Mouse (Mus musculus): ENCODE data around the gene H2-Aa. TPM values are rescaled to one million over a fixed set of nuclear protein-coding genes. Genes with fewer than 3 reads are reported as not detected.

The H2-Aa gene
- total RNA-seq, 2 experiments from 2014 or later: 56.2 to 89.4 TPM

- no peak for DNase-seq
These were observed 12.4 kb upstream of the H2-Aa start for GRCm38 (mm10) chr17:34300071-34300470.

DNA sequence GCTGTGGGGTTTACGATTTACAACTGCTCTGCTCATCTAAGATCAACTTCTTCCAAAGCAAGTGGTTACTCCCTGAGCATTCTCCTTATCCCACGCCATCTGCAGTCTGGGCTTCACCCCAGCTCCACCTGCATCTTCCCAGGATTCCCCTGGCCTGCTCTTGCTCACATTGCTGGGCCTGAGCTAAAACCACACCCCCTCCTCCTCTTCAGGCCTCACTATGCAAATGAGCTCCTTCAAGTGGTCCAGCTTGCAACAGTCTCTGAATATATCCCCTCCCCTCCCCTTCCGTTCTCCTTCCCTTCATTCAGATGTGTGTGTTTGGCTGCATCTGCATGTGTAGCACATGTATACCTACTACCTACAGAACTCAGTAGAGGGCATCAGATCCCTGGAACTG, 11.7 kb upstream of the H2-Aa start:
- DNase-seq: no peak

- DNase-seq: peak in 1 of 2 experiments; percentile 28
These were observed 8.5 kb upstream of the H2-Aa start for GRCm38 (mm10) chr17:34295891-34296794.

DNA sequence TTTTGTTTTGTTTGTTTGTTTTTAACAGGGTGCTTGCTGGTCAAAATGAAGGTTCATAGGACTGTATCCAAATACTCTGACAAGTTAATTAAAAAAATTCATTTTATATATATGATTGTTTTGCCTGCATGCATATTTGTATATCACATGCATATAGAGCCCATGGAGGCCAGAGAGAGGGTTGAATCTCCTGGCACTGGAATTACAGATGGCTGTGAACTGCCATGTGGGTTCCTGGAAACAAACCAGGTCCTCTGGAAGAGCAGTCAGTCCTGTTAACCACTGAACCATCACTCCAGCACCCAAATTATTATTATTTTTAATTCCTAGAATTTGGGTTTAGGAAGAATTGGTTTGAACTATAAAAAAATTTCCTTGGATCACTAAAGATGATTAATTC, 7.7 kb upstream of the H2-Aa start:
- no peak for DNase-seq

GRCm38 (mm10) chr17:34294249-34294648, 6.6 kb upstream of the H2-Aa start:
- DNase-seq: no peak

- no peak for DNase-seq
These were observed 5.9 kb upstream of the H2-Aa start for GRCm38 (mm10) chr17:34293533-34293932.

DNA sequence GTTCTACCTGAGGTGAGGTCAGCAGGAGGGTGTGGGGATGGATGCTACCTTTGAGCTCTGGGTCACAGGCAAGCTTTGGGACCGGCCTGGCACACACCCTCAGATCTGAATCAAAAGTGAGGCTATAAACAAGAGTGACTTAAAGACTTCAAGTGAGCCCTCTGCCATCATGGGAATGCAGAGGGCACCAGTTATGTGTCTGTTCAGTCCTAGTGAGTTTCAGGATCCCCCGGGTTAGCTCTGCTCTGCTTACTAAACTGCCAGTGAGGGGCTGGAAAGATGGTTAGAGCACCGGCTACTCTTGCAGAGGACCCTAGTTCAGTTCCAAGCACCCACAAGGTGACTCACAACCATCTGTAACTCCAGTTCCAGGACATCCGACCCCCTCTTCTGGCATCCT, 4.9 kb upstream of the H2-Aa start:
- no peak for DNase-seq

DNA sequence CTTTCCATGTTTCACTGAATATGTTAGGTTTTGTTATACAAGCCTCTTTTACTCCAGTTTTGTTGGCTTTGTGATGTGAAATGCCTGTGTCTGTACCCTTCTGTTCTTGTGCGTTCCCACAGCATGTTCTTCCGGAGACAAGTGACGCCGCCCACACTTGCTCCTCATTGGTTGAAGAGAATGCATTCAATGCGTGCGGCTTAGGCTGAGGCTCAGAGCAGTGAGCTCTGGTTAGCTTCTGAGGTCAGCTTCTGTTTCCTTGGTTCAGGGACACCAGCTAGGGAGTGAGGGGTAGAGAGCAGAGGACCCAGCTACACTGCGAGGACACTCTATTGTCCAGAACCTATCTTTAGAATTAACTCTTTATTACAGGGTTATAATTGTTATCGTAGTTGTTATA, 4.0 kb upstream of the H2-Aa start:
- peak; percentile 75 to 78 for DNase-seq

DNA sequence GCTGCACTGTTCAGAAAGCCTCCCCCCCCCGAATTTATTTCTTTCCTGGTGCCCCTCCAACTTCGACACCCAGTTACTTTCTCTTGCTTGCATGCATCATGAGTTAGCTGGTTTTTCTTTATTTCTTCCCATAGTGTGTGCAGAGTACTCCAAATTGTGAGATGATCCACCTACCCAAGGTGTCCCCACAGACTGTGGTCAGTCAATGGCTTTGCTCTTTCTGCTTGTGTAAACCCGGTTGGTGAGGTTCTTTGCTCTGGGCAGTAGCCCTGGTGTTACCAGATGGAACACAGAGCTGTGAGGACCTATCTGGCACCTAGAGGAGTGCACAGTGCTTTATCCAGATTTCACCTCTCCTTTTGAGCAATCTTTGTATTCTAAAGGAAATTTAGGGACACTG, 508 bp upstream of the H2-Aa start:
- DNase-seq: no peak

- DNase-seq: no peak
These were observed 624 bp downstream of the H2-Aa start for GRCm38 (mm10) chr17:34286999-34287398.

- DNase-seq: no peak
These were observed 1.1 kb downstream of the H2-Aa start for GRCm38 (mm10) chr17:34286501-34286900.

GRCm38 (mm10) chr17:34285848-34286247, 1.8 kb downstream of the H2-Aa start:
- peak; percentile 33 to 69 for DNase-seq

DNA sequence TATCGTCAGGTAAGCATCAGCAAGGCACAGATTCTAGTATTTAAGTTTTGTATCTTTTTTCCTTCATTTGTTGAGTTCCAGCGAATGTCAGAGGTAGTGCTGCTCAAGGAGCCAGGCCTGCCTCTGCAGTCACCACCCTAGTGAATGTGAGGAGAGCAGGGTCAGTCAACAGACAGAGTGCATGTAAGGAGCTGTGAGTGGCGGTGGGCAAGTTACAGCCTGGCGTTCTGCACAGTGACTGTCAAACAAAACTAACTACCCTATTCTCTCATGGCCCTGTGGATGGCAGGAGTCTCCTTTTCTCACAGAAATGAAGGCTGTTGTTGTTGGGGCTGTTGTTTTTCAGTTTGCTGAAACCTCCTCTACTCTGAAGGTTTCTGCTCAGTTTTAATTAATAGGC, 2.3 kb downstream of the H2-Aa start:
- no peak for DNase-seq

GRCm38 (mm10) chr17:34281836-34282235, 5.8 kb downstream of the H2-Aa start:
- no peak for DNase-seq

DNA sequence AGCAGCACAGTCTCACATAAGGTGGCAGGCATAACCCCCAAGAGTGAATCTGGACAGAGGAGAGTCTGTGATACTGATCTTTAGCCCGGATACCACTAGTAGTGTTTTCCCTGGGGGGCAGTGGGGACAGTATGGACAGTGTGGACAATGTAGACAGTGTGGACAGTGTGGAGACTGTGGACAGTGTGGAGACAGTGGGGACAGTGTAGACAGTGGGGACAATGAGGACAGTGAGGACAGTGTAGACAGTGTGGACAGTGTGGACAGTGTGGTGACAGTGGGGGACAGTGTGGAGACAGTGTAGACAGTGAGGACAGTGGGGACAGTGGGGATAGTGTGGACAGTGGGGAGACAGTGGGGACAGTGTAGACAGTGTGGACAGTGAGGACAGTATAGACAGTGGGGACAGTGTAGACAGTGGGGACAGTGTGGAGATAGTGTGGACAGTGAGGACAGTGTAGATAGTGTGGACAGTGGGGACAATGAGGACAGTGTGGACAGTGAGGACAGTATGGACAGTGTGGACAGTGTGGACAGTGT, 7.1 kb downstream of the H2-Aa start:
- DNase-seq: no peak

GRCm38 (mm10) chr17:34272102-34272501, 15.5 kb downstream of the H2-Aa start:
- no peak for DNase-seq

DNA sequence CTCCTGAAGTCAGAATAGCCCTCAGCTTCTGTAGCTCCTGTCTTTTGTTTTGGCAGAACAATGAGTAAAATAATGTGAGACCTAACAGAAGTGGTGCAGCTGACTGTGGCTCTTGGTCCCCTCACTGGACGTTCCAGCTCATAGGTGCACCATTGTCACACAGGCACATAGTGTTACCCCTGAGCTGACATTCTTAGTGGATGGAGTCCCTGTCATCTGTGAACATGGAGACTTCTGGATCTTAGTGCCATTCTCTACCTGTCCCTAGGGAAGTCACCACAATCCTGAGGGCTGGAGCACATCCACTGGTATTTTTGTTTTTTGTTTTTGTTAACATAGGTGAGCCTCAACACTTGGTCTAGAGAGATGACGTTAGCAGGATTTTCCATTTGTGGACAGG, 16.7 kb downstream of the H2-Aa start:
- DNase-seq: no peak

DNA sequence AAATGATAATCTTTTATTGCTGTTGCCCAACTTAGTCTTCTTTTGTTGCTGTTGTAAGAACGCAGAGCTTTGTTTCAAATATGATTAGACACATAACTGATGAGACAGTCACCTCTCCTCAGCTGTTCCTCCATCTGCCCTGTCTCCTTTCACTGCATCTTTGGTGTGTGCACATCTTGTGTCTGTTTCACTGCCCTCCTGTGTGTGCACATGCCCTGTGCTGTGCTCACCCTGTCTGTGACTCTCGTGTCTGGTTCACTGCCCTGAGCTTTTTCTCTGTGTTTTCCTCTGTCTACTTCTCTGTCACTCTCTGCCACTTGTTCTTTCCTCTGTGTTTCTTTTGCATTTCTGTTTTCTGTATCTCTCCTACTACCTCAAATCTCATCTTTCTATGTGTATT, 17.4 kb downstream of the H2-Aa start:
- DNase-seq: no peak

GRCm38 (mm10) chr17:34269817-34270216, 17.8 kb downstream of the H2-Aa start:
- no peak for DNase-seq

GRCm38 (mm10) chr17:34268748-34269147, 18.9 kb downstream of the H2-Aa start:
- no peak for DNase-seq

GRCm38 (mm10) chr17:34268262-34268661, 19.4 kb downstream of the H2-Aa start:
- DNase-seq: no peak

DNA sequence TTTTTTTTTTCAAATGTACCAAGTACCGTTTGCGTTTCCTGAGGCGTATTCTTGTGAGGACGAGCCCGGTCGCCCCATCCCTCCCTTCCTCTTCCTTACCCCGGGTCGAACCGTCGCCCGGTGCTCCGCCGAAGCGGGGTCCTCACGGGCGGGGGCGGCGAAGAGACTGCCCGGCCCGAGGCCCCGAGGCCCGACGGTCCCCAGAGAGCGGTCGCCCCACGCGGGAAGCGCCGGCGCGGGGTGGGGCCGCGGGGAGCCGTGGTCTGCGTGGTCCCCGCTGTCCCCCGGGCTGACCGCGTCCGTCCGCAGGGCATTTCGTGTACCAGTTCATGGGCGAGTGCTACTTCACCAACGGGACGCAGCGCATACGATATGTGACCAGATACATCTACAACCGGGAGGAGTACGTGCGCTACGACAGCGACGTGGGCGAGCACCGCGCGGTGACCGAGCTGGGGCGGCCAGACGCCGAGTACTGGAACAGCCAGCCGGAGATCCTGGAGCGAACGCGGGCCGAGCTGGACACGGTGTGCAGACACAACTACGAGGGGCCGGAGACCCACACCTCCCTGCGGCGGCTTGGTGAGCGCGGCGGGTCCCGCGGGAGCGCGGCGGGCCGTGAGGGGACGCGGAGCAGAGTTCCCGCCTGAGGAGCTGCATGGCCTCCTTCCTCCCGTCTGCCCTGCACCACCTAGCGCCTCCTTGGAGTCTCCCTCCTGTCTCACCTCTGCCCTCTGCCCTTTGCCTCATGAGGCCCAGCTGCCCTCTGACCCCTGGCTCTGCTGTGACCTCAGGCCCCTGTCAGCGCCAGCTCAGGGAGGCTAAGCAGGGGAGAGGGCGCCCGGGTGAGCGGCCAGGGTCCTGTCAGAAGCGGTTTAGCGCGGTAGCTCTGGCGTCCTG, 22.9 kb downstream of the H2-Aa start:
- peak in 1 of 2 experiments; percentile 8 for DNase-seq

Measured in adrenal gland, postnatal 36 days (tissue).